Mouse (Mus musculus) brain, embryonic 14.5 days (tissue): ENCODE results near the gene Slc1a1.

Experiments used
- CTCF ChIP-seq: fragments of 200-500 bp; IDR thresholded peaks from 2 replicates; pipeline ENCODE4 v1.5.1; 2012; ENCODE audit warnings: inconsistent platforms, mild to moderate bottlenecking, moderate library complexity, borderline replicate concordance; ENCODE audit not compliant: insufficient read depth, insufficient read length; ENCODE audit errors: extremely low read depth
- POLR2A ChIP-seq: fragments of 200-500 bp; IDR thresholded peaks from 2 replicates; pipeline ENCODE4 v1.6.1; 2012; ENCODE audit warnings: mild to moderate bottlenecking, inconsistent platforms, borderline replicate concordance; ENCODE audit not compliant: poor library complexity, insufficient read depth, insufficient read length, severe bottlenecking; ENCODE audit errors: extremely low read depth

- TF ChIP-seq CTCF = no peak
- no peak for TF ChIP-seq POLR2A
Observed at GRCm38 (mm10) chr19:28844946-28845710, 10.3 kb downstream of the Slc1a1 start.
